Mouse (Mus musculus): ENCODE results near the gene Car15. TPM values are rescaled to one million over a fixed set of nuclear protein-coding genes. Genes with fewer than 3 reads are reported as not detected.

Car15 gene
- polyA plus RNA-seq, 1 experiment from 2014 or later, result 5.4 TPM

DNA sequence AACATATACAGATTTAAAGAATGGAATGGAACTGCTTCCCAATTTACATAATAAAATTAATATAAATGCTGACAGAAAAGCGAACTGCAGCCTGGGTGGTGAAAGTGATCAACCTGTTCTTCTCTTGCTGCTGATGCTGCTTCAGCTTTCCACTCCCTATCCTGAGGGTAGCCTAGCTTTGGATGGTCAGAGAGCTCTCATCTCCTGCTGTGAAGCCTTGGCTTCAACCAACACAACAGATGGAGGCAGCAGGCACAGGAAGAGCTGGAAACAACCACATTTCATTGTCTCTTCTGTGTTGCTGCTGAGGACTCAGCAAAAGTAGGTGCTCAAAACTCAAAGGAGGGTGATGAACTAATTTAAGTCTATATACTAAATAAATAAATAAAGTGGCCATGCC is 13.7 kb upstream of the Car15 start:
- Histone ChIP-seq H3K4me1 (replicated peaks) (no peaks in the 10 kb centered on the region), H3K27me3 (no peaks in the 10 kb centered on the region), H3K4me3 (no peak overlapping the region), H3K9me3 (no peaks in the 10 kb centered on the region), H3K9ac (no peak overlapping the region), H3K27ac (replicated peaks) (no peak overlapping the region), H3K36me3 (peaks cover 75% of the 10 kb centered on the region), H3K4me2 (no peak overlapping the region)
- ATAC-seq (ENCODE audit: low FRiP score, low read depth), result no peak
- 92% methylated on average over 1 of the region's 1 CpGs for WGBS

DNA sequence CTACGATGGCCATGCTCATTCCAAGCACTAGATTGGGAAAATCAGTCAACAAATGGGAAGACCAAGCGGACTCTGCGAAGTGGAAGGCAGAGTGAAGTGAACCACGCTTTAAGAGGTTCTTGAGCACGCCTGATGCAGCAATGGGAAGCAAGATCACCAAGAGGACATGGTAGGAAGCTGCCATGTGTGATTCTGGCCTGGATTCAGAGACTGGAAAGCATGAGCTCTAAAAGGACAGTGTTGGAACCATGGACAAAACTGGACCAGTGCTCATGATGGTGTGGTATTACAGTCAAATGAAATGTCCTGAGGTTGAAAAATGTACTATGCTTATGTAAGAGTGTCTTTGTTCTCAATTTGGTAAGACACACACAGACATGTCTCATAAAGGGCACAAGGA is 13.2 kb upstream of the Car15 start:
- no peaks in the 10 kb centered on the region for H3K4me1 ChIP-seq (replicated peaks)
- H3K36me3 ChIP-seq, result peaks cover 75% of the 10 kb centered on the region
- ATAC-seq (ENCODE audit: low FRiP score, low read depth), result no peak
- H3K4me3 ChIP-seq, result no peak overlapping the region
- H3K9me3 ChIP-seq, result no peaks in the 10 kb centered on the region
- H3K9ac ChIP-seq, result no peak overlapping the region
- H3K27ac ChIP-seq (replicated peaks), result no peak overlapping the region
- H3K27me3 ChIP-seq, result no peaks in the 10 kb centered on the region
- H3K4me2 ChIP-seq, result no peak overlapping the region
- WGBS, result 98% methylated on average over 5 of the region's 5 CpGs

DNA sequence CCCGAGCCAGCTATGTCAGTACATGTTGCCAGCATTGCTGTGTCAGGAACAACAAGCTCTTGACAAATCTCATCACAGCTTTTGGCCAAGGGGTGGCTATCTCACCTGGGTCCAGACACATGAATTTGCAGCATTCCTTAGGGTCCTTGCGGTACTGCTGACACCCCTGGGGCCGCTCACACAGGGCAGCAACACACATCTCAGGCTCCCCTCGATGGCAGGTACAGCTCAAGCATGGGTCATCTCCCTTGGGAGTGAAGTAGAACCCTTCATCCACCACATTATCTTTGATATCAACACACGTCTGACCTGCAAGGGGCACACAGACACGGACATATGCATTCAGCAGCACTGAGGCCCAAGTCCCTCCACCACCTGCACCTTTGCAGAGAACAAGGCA is 11.3 kb upstream of the Car15 start:
- Histone ChIP-seq H3K36me3 (peaks cover 80% of the 10 kb centered on the region), H3K27ac (replicated peaks) (no peak overlapping the region), H3K9me3 (no peaks in the 10 kb centered on the region), H3K27me3 (no peaks in the 10 kb centered on the region), H3K4me2 (no peak overlapping the region), H3K4me3 (no peak overlapping the region), H3K9ac (no peak overlapping the region), H3K4me1 (replicated peaks) (no peaks in the 10 kb centered on the region)
- peak; percentile 45; the same call in 1 of the 2 replicates for ATAC-seq (ENCODE audit: low FRiP score, low read depth)
- 91% methylated on average over 6 of the region's 6 CpGs for WGBS

DNA sequence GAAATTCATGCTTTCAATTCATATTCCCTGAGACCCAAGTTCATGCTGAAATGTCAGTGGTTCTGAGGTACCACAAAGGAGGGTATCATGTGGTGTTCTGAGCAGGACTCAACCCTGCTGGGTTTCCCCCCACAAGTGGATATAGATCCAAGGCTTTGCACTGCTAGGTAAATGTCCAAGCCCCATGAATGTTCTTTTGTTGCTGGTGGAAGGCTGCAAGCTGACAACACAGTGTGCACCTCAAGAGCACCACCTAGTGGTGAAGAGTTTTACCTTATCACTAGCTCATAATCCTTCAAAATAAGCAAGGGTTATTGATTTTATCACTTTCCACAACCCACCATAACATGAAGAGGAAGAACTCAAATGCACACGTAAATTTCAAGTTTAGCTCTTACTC is 10.8 kb upstream of the Car15 start:
- Histone ChIP-seq H3K27ac (replicated peaks) (peak overlapping the region; percentile 45; the same call in 1 of the 2 replicates), H3K9me3 (no peaks in the 10 kb centered on the region), H3K36me3 (peaks cover 79% of the 10 kb centered on the region), H3K4me3 (no peak overlapping the region), H3K9ac (no peak overlapping the region), H3K27me3 (no peaks in the 10 kb centered on the region), H3K4me2 (no peak overlapping the region), H3K4me1 (replicated peaks) (no peaks in the 10 kb centered on the region)
- peak; percentile 63; the same call in 1 of the 2 replicates for ATAC-seq (ENCODE audit: low FRiP score, low read depth)
- WGBS, result 37% methylated on average over 1 of the region's 1 CpGs

DNA sequence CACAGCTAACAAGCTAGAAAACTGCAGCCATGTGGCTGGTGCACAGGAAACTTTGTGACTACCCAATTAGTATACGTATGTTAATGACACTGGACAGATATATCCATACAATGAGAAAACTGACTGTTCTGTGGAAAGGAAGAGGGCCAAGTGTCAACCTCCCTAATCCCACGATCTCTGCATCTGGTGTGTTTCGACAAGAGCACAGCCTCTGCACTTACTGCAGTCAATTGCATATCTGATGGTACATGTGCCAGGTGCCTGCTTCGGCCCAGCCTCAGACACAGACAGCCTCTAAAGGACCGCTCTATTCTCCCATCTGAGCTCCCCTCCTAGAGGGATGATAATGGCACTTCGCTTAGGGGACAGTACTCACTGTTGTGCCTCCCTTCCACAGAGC is 10.3 kb upstream of the Car15 start:
- ATAC-seq (ENCODE audit: low FRiP score, low read depth), result no peak
- peaks cover 80% of the 10 kb centered on the region for H3K36me3 ChIP-seq
- H3K4me3 ChIP-seq, result no peak overlapping the region
- no peaks in the 10 kb centered on the region for H3K9me3 ChIP-seq
- H3K4me2 ChIP-seq, result no peak overlapping the region
- peak overlapping the region; percentile 45; the same call in 1 of the 2 replicates for H3K27ac ChIP-seq (replicated peaks)
- WGBS, result 96% methylated on average over 6 of the region's 6 CpGs
- no peak overlapping the region for H3K9ac ChIP-seq
- H3K4me1 ChIP-seq (replicated peaks), result no peaks in the 10 kb centered on the region
- H3K27me3 ChIP-seq, result no peaks in the 10 kb centered on the region

DNA sequence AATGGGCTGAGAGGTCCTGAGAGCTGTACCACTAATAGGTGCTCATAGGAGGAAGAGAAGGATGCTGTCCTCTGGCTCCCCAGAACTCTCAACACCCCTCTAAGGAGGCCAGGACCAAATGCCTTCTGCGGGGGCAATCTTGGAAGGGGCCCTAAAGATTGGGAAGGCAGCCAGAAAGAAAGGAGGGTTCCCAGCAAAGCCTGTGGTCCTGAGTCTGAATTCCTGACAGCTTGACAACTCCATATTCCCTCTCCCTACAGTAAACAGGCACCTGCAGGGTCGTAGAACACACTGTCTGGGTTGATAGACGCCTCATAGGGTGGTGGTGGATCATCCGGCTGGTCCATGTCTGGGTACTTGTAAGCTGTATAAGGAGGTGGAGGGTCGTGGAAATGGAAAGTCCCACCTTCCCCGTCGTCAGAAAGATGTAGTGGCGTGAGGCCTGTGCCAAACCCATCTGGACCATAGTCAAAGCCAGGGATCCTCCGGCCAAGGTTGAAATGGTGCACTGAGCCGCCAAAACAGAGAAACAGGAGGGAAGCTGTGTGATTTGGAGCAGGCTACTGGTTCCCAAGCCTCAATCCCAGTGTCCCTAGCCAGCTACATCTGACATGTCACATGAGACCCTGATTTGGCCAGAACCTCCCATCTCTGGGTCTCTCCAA is 5.7 kb upstream of the Car15 start:
- H3K36me3 ChIP-seq, result peaks cover 70% of the 10 kb centered on the region
- H3K27ac ChIP-seq (replicated peaks), result no peak overlapping the region

DNA sequence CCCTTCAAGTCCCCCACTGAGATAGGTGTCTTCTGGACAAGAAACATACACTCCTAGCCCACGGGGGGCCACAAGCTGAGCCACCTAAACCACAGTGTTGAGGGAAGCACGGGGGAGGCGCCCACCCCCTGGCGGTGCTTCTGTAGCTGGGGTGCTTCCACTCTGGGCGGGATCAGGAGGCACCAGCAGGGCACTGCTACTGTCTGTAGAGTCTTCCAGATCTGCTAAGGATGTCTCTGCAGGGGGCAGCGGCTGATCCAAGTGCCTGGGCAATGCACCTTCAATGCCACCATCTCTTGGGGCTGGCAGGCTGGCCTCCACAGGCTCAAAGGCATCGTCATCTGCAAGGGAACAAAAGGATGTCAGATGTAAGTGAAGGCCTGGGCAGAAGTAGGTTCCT is 4.3 kb upstream of the Car15 start:
- Histone ChIP-seq H3K4me2 (no peak overlapping the region), H3K4me3 (no peak overlapping the region), H3K36me3 (peaks cover 59% of the 10 kb centered on the region), H3K27me3 (no peaks in the 10 kb centered on the region), H3K27ac (replicated peaks) (no peak overlapping the region), H3K9ac (no peak overlapping the region), H3K4me1 (replicated peaks) (no peaks in the 10 kb centered on the region), H3K9me3 (no peaks in the 10 kb centered on the region)
- no peak for ATAC-seq (ENCODE audit: low FRiP score, low read depth)
- 90% methylated on average over 7 of the region's 7 CpGs for WGBS

More for the DNA sequence above, 5.7 kb upstream of the Car15 start:
- no peak for ATAC-seq (ENCODE audit: low FRiP score, low read depth)
- Histone ChIP-seq H3K27me3 (no peaks in the 10 kb centered on the region), H3K4me3 (no peak overlapping the region), H3K9ac (no peak overlapping the region), H3K4me2 (no peak overlapping the region), H3K9me3 (no peaks in the 10 kb centered on the region), H3K4me1 (replicated peaks) (no peaks in the 10 kb centered on the region)
- WGBS, result 90% methylated on average over 10 of the region's 10 CpGs

DNA sequence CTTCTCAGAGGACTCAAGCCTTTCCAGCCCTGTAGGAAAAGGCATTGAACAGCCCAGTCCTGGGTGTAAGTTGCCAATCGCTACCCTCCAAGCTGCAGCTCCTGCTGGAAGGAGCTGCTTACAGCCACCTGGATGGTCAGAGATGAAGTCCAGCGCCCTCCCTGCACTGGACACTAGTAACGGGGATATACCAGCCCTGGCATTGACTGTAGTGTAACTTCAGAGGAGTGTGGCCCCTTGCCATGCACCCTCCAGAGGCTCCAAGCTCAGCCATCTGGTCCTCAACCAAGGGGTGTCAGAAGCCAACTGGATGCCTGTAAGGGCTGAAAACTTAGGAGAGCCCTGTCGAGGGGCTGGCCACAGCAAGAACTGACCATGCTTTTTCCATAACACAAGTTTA is 1.8 kb upstream of the Car15 start:
- Histone ChIP-seq H3K27me3 (0 out of 2 replicates have a peak, but pooled peaks cover 2% of the 10 kb centered on the region), H3K9me3 (no peaks in the 10 kb centered on the region), H3K36me3 (peaks cover 37% of the 10 kb centered on the region), H3K4me2 (no peak overlapping the region), H3K27ac (replicated peaks) (no peak overlapping the region), H3K4me3 (no peak overlapping the region), H3K9ac (no peak overlapping the region), H3K4me1 (replicated peaks) (peaks cover 8% of the 10 kb centered on the region)
- ATAC-seq (ENCODE audit: low FRiP score, low read depth), result no peak
- WGBS, result 85% methylated on average over 4 of the region's 4 CpGs

DNA sequence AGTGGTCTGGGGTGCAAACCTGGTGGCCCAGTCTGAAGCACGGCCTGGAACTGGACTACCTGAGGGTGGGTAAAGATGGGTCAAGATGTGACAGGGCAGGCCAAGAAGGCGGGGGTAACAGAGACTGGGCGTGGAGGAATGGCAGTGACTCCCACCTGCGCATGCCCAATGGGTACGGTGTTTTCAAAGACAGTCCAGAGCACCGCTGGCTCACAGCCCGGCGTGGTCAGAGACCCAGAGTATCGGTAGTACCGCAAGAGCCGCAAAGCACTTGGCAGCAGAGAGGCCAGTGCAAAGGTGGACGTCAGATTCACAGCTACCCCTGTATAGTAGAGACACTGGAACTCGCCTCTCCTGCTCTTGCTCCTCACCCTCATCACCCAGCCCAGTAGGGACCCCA is 2.7 kb downstream of the Car15 start:
- peaks cover 15% of the 10 kb centered on the region; the same call in 1 of the 2 replicates for H3K27me3 ChIP-seq
- peak overlapping the region; percentile 5; the same call in 1 of the 2 replicates for H3K4me2 ChIP-seq
- ATAC-seq (ENCODE audit: low FRiP score, low read depth), result no peak; the same call in 1 of the 2 replicates

DNA sequence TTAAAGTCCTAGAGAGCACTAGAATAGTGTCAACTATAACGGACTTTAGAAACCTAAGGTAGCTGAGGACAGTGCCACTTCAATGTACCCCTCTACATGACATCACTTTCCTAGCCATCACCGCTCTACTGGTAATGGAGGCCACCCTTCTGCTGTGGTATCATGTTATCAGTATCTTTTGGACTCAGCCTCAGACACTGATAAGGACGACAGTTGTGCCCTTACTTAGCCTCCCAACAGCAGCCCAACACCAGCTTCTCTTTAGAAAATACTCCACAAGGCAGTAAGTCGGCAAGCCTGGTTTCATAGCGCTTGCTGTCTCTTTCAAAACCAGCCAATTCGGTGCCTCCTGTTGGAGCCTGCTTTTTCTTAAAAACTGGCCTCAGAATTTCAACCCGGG is 3.6 kb downstream of the Car15 start:
- no peak for ATAC-seq (ENCODE audit: low FRiP score, low read depth)
- H3K9ac ChIP-seq, result peak overlapping the region; percentile 91
- peak overlapping the region; percentile 62 for H3K4me3 ChIP-seq
- peak overlapping the region; percentile 96 for H3K27ac ChIP-seq (replicated peaks)
- no peaks in the 10 kb centered on the region for H3K36me3 ChIP-seq
- H3K9me3 ChIP-seq, result no peaks in the 10 kb centered on the region
- H3K4me2 ChIP-seq, result peak overlapping the region; percentile 96
- H3K27me3 ChIP-seq, result peaks cover 15% of the 10 kb centered on the region; the same call in 1 of the 2 replicates
- peaks cover 33% of the 10 kb centered on the region for H3K4me1 ChIP-seq (replicated peaks)
- WGBS, result 50% methylated on average over 7 of the region's 7 CpGs

More for the DNA sequence above, 2.7 kb downstream of the Car15 start:
- H3K9ac ChIP-seq, result no peak overlapping the region
- 42% methylated on average over 13 of the region's 13 CpGs for WGBS
- peaks cover 33% of the 10 kb centered on the region for H3K4me1 ChIP-seq (replicated peaks)
- no peak overlapping the region for H3K4me3 ChIP-seq
- H3K36me3 ChIP-seq, result no peaks in the 10 kb centered on the region
- H3K27ac ChIP-seq (replicated peaks), result no peak overlapping the region
- H3K9me3 ChIP-seq, result no peaks in the 10 kb centered on the region

DNA sequence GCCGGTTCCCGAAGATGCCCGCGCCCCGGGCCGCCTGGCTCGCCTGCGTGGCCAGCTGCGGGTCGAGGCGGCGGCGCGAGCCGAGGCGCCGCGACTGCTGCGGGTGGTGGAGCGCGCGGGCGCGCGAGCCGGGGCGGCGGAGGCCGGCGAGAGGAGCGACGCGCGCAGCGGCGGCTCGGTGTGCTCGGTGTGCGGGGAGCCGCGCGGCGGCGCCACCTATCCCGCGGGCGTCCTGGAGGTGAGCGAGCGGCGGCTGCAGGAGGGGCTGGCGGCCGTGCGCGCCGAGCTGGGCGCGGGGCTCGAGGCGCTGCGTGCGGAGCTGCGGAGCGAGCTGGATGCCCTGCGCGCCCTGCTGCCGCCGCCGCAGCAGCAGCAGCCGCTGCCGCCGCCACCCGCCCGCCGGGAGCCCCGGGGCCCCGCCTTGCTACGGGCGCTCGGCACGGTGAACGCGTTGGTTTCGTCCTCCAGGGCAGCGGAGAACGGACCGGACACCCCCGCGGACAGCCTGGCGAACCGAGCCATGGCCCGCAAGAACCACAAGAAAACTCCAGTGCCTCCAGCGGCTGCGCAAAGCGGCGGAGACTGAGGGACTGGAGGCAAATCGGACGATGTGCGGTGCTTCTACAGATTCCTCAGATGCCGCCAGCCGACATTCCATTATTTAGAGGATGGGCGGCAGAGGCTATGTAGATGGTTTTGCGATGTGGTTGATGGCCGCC is 4.3 kb downstream of the Car15 start:
- Histone ChIP-seq H3K4me2 (peak overlapping the region; percentile 96), H3K9me3 (no peaks in the 10 kb centered on the region), H3K4me3 (peak overlapping the region; percentile 62), H3K4me1 (replicated peaks) (peaks cover 33% of the 10 kb centered on the region), H3K27ac (replicated peaks) (peak overlapping the region; percentile 96), H3K36me3 (no peaks in the 10 kb centered on the region), H3K9ac (peak overlapping the region; percentile 91), H3K27me3 (peaks cover 15% of the 10 kb centered on the region; the same call in 1 of the 2 replicates)
- under 1% methylated on average over 76 of the region's 103 CpGs for WGBS
- peak; percentile 78 for ATAC-seq (ENCODE audit: low FRiP score, low read depth)

DNA sequence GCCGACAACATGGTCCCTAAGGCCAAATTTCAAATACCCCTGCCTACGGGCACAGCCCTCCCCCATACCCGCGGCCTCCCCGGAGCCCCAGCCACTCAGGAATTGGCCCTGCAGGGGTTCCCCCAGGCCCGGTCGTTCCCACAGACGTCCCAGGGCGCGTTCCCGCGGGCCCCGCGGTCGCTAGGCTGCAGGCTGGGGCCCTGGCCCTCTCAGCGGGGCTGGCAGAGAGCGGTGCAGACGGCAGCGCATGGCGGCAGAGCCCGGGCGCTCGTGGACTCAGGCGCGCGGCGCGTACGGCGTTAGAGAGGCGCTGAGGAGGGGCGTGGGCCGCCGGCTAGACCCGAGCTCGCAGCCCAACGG is 4.9 kb downstream of the Car15 start:
- H3K27ac ChIP-seq (replicated peaks), result peak overlapping the region; percentile 96
- H3K4me3 ChIP-seq, result peak overlapping the region; percentile 62
- peak; percentile 78 for ATAC-seq (ENCODE audit: low FRiP score, low read depth)
- peaks cover 33% of the 10 kb centered on the region for H3K4me1 ChIP-seq (replicated peaks)
- peak overlapping the region; percentile 96 for H3K4me2 ChIP-seq
- WGBS, result under 1% methylated on average over 37 of the region's 37 CpGs
- H3K9me3 ChIP-seq, result no peaks in the 10 kb centered on the region
- H3K9ac ChIP-seq, result peak overlapping the region; percentile 91
- peaks cover 15% of the 10 kb centered on the region; the same call in 1 of the 2 replicates for H3K27me3 ChIP-seq
- no peaks in the 10 kb centered on the region for H3K36me3 ChIP-seq

Data from hindbrain, embryonic 15.5 days (tissue).